Mouse (Mus musculus): ENCODE results near the gene Tsc22d2.

DNA sequence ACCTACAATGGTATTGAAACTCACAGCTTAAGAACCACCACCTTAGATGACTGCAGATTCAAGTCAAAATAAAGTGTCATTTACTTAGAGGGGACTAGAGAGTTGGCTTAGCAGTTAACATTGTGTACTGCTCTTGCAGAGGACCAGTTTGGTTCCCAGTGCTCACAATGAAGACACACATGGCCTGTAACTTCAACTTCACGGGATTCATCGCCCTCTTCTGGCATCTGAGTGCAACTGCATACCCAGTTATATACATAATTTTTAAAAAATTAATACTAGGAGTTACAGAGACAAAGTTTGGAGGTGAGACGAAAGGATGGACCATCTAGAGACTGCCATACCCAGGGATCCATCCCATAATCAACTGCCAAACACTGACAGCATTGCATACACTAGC lies 72.6 kb downstream of the Tsc22d2 start:
- TF ChIP-seq CTCF (IDR thresholded peaks at IDR 0.05; ENCODE audit: control insufficient read depth, insufficient read depth, insufficient replicate concordance, low read depth, low read length) (no peak), POLR2A (IDR thresholded peaks at IDR 0.05; ENCODE audit: control insufficient read depth, low read depth, low read length) (no peak)

Measured in testis, adult 2 months (tissue).